8 mouse cellular contexts compared by ENCODE assay signal in genomic region chr13:67107681-67108080, GRCm38 (mm10). TPM values are rescaled to one million over a fixed set of nuclear protein-coding genes. Genes with fewer than 3 reads are reported as not detected.
DNase-seq lines count a peak whose midpoint lies in the region; ATAC-seq and TF ChIP-seq lines count a peak whose summit lies in the region.

No protein-coding gene starts in this region.

- no peak for TF ChIP-seq CTCF in MEL (IDR thresholded peaks at IDR 0.05 in 2 of 3, conservative IDR thresholded peaks at IDR 0.05 in 1 of 3; ENCODE audit: control insufficient read depth in 1 of 3, insufficient read depth in 1 of 3, low read depth in 2 of 3, low read length in 3 of 3, poor library complexity in 1 of 3, severe bottlenecking in 1 of 3)

- peak overlapping the region; percentile 72 for H3K4me2 ChIP-seq in hindbrain, embryonic 12.5 days (replicated peaks)
- H3K4me2 ChIP-seq in midbrain, embryonic 11.5 days, result peak overlapping the region; percentile 82

- H3K27me3 ChIP-seq in heart, embryonic 10.5 days (ENCODE audit: insufficient read depth, poor library complexity, severe bottlenecking), result no peaks in the 10 kb centered on the region
- H3K27me3 ChIP-seq in MEL (ENCODE audit: control insufficient read depth in 1 of 2, insufficient read depth in 2 of 2, low read length in 2 of 2), result no peaks in the 10 kb centered on the region
- H3K27me3 ChIP-seq in hindbrain, embryonic 12.5 days, result no peaks in the 10 kb centered on the region
- no peaks in the 10 kb centered on the region for H3K27me3 ChIP-seq in midbrain, embryonic 11.5 days (ENCODE audit: control insufficient read depth, insufficient read depth, low read length)

- peaks cover 10% of the 10 kb centered on the region for H3K36me3 ChIP-seq in heart, embryonic 10.5 days
- H3K36me3 ChIP-seq in MEL (ENCODE audit: control insufficient read depth in 1 of 2, insufficient read depth in 2 of 2, low read length in 2 of 2), result peaks cover 0 to 7% of the 10 kb centered on the region in 2 experiments; a peak in 2 of 4 replicates
- no peaks in the 10 kb centered on the region; the same call in 1 of the 2 replicates for H3K36me3 ChIP-seq in hindbrain, embryonic 12.5 days
- no peaks in the 10 kb centered on the region for H3K36me3 ChIP-seq in midbrain, embryonic 11.5 days (ENCODE audit: control insufficient read depth, insufficient read depth, low read length)

- TF ChIP-seq POLR2A in MEL (IDR thresholded peaks at IDR 0.05; ENCODE audit: control insufficient read depth in 1 of 2, insufficient read depth in 1 of 2, low read depth in 1 of 2, low read length in 2 of 2, poor library complexity in 1 of 2), result no peak

- no peak for DNase-seq in heart, embryonic 10.5 days (ENCODE audit: low spot score)
- DNase-seq in heart, postnatal 25 days (ENCODE audit: low spot score), result no peak
- DNase-seq in MEL (ENCODE audit: low read depth, low spot score), result no peak
- DNase-seq in midbrain, embryonic 11.5 days (ENCODE audit: low spot score, missing footprints), result no peak
- DNase-seq in gastrocnemius, adult 8-10 months (ENCODE audit: low spot score in 2 of 2), result no peak
- DNase-seq in c-Kit-positive CD71-positive TER-119-positive erythroid progenitor cells, embryonic 14.5 days (ENCODE audit: low spot score), result no peak

- TF ChIP-seq RAD21 in MEL (IDR thresholded peaks at IDR 0.05; ENCODE audit: low read depth, low read length), result no peak

- intact Hi-C loops in heart, postnatal 25 days (cut with DNase I), result loop anchor here (1.0 to 10.0 kb wide), 4 partner anchors 25 to 447 kb away; partner anchors contain the start of gene Zfp748

- TF ChIP-seq EP300 in MEL (IDR thresholded peaks at IDR 0.05; ENCODE audit: low read depth in 1 of 2, low read length in 2 of 2), result no peak

- H3K4me3 ChIP-seq in heart, embryonic 10.5 days, result peak overlapping the region; percentile 71
- H3K4me3 ChIP-seq in MEL (ENCODE audit: control insufficient read depth in 1 of 2, insufficient read depth in 1 of 2, low read depth in 2 of 2, low read length in 2 of 2), result peak overlapping the region; percentile 80
- peak overlapping the region; percentile 49 for H3K4me3 ChIP-seq in hindbrain, embryonic 12.5 days
- peak overlapping the region; percentile 58 for H3K4me3 ChIP-seq in midbrain, embryonic 11.5 days (ENCODE audit: low read depth, low read length)

- H3K9me3 ChIP-seq in heart, embryonic 10.5 days, result no peaks in the 10 kb centered on the region
- H3K9me3 ChIP-seq in MEL (replicated peaks; ENCODE audit: insufficient read depth, low read length), result no peaks in the 10 kb centered on the region
- H3K9me3 ChIP-seq in hindbrain, embryonic 12.5 days (replicated peaks), result 0 out of 2 replicates have a peak, but pooled peaks cover 3% of the 10 kb centered on the region
- H3K9me3 ChIP-seq in midbrain, embryonic 11.5 days (ENCODE audit: control insufficient read depth, low read length), result no peaks in the 10 kb centered on the region

- no peak for ATAC-seq in hindbrain, embryonic 12.5 days (ENCODE audit: low FRiP score)
- no peak for ATAC-seq in midbrain, embryonic 11.5 days (ENCODE audit: low FRiP score)
- ATAC-seq in erythroid progenitor cell, adult 5-6 weeks (replicated peaks; ENCODE audit: low FRiP score, poor library complexity, severe bottlenecking), result no peak

- H3K9ac ChIP-seq in MEL (ENCODE audit: control insufficient read depth, low read depth, low read length, poor library complexity, severe bottlenecking), result peak overlapping the region; percentile 79
- peak overlapping the region; percentile 57 for H3K9ac ChIP-seq in hindbrain, embryonic 12.5 days
- H3K9ac ChIP-seq in midbrain, embryonic 11.5 days (ENCODE audit: low read length), result peak overlapping the region; percentile 78

- H3K27ac ChIP-seq in heart, embryonic 10.5 days, result peak overlapping the region; percentile 88
- peak overlapping the region; percentile 85 for H3K27ac ChIP-seq in MEL (ENCODE audit: control insufficient read depth, low read depth, low read length)
- no peak overlapping the region for H3K27ac ChIP-seq in hindbrain, embryonic 12.5 days
- H3K27ac ChIP-seq in midbrain, embryonic 11.5 days (ENCODE audit: low read depth, low read length), result no peak overlapping the region

- 63% methylated on average over 9 of the region's 9 CpGs for WGBS in heart, embryonic 10.5 days
- WGBS in hindbrain, embryonic 12.5 days, result 71% methylated on average over 9 of the region's 9 CpGs
- WGBS in midbrain, embryonic 11.5 days, result 72% methylated on average over 9 of the region's 9 CpGs

- peaks cover 7% of the 10 kb centered on the region; the same call in 1 of the 2 replicates for H3K4me1 ChIP-seq in heart, embryonic 10.5 days
- H3K4me1 ChIP-seq in MEL (ENCODE audit: control insufficient read depth in 1 of 2, insufficient read depth in 2 of 2, low read length in 2 of 2), result peaks cover 0 to 6% of the 10 kb centered on the region in 2 experiments; a peak in 1 of 4 replicates
- H3K4me1 ChIP-seq in hindbrain, embryonic 12.5 days, result peaks cover 6% of the 10 kb centered on the region
- peaks cover 5% of the 10 kb centered on the region; the same call in 1 of the 2 replicates for H3K4me1 ChIP-seq in midbrain, embryonic 11.5 days (ENCODE audit: control insufficient read depth, insufficient read depth, low read length)

- peaks cover 7% of the 10 kb centered on the region for H3K79me2 ChIP-seq in MEL (ENCODE audit: control insufficient read depth, insufficient read depth, low read length, poor library complexity)

RNA-seq across cellular contexts. Expression of gene Gm28557, which starts 0.7 kb away (rescaled TPM):
- polyA plus RNA-seq in heart, embryonic 10.5 days (2016; fragmentation: Nextera tagmentation; extraction: Ambion mirVana), result 2.0 and 3.0 TPM in 2 replicates
- total RNA-seq in heart, postnatal 25 days (2021), result 1 to 10 TPM; 2.0 to 3.3 TPM
- 2.2 and 2.9 TPM in 2 replicates for total RNA-seq in MEL (2012; rRNA removed)
- polyA plus RNA-seq in MEL (2012; ENCODE audit: insufficient read depth in 1 of 2, insufficient read length in 2 of 2, low read depth in 1 of 2, low replicate concordance in 2 of 2, missing spikeins in 1 of 2), result 1 to 10 TPM in 1 of 2 experiments, not detected in 1; 2.1 TPM
- polyA plus RNA-seq in hindbrain, embryonic 12.5 days (2016; fragmentation: Nextera tagmentation; extraction: Ambion mirVana), result 2.2 TPM in 2 replicates
- polyA plus RNA-seq in midbrain, embryonic 11.5 days (2014; fragmentation: Nextera tagmentation; extraction: Ambion mirVana), result 1.7 and 3.0 TPM in 2 replicates
- total RNA-seq in erythroid progenitor cell, adult 5-6 weeks (2015; ENCODE audit: low replicate concordance), result not detected in 2 replicates
- total RNA-seq in erythroid progenitor cell, adult 5-6 weeks (2017; ENCODE audit: low replicate concordance), result 0.83 TPM in 1 of 2 replicates, not detected in the other
- 1 to 10 TPM; 1.0 to 2.2 (median 1.9) TPM for total RNA-seq in gastrocnemius, adult 8-10 months (2022)

RNA-seq across cellular contexts. Expression of gene Rslcan18, which starts 8.4 kb away (rescaled TPM):
- 0.23 and 0.49 TPM in 2 replicates for polyA plus RNA-seq in heart, embryonic 10.5 days (2016; fragmentation: Nextera tagmentation; extraction: Ambion mirVana)
- 1 to 10 TPM in 1 of 2 experiments, under 1 TPM in 1; 0.95 to 1.1 TPM for total RNA-seq in heart, postnatal 25 days (2021)
- total RNA-seq in MEL (2012; rRNA removed), result 0.19 and 0.26 TPM in 2 replicates
- polyA plus RNA-seq in MEL (2012; ENCODE audit: insufficient read depth in 1 of 2, insufficient read length in 2 of 2, low read depth in 1 of 2, low replicate concordance in 2 of 2, missing spikeins in 1 of 2), result under 1 TPM in 1 of 2 experiments, not detected in 1; 0.11 TPM
- 0.15 TPM in 1 of 2 replicates, not detected in the other for polyA plus RNA-seq in hindbrain, embryonic 12.5 days (2016; fragmentation: Nextera tagmentation; extraction: Ambion mirVana)
- not detected in 2 replicates for polyA plus RNA-seq in midbrain, embryonic 11.5 days (2014; fragmentation: Nextera tagmentation; extraction: Ambion mirVana)
- not detected in 2 replicates for total RNA-seq in erythroid progenitor cell, adult 5-6 weeks (2015; ENCODE audit: low replicate concordance)
- total RNA-seq in erythroid progenitor cell, adult 5-6 weeks (2017; ENCODE audit: low replicate concordance), result 0.08 and 1.3 TPM in 2 replicates
- under 1 TPM; 0.40 to 0.68 (median 0.53) TPM for total RNA-seq in gastrocnemius, adult 8-10 months (2022)

RNA-seq across cellular contexts. Expression of gene Zfp708, which starts 9.9 kb away (rescaled TPM):
- 3.4 and 3.8 TPM in 2 replicates for polyA plus RNA-seq in heart, embryonic 10.5 days (2016; fragmentation: Nextera tagmentation; extraction: Ambion mirVana)
- total RNA-seq in heart, postnatal 25 days (2021), result 1 to 10 TPM; 1.2 to 1.9 TPM
- 0.81 and 1.0 TPM in 2 replicates for total RNA-seq in MEL (2012; rRNA removed)
- polyA plus RNA-seq in MEL (2012; ENCODE audit: insufficient read depth in 1 of 2, insufficient read length in 2 of 2, low read depth in 1 of 2, low replicate concordance in 2 of 2, missing spikeins in 1 of 2), result under 1 TPM in 1 of 2 experiments, not detected in 1; 0.39 TPM
- 7.8 and 8.3 TPM in 2 replicates for polyA plus RNA-seq in hindbrain, embryonic 12.5 days (2016; fragmentation: Nextera tagmentation; extraction: Ambion mirVana)
- polyA plus RNA-seq in midbrain, embryonic 11.5 days (2014; fragmentation: Nextera tagmentation; extraction: Ambion mirVana), result 8.5 and 10.3 TPM in 2 replicates
- total RNA-seq in erythroid progenitor cell, adult 5-6 weeks (2015; ENCODE audit: low replicate concordance), result 4.2 TPM in 1 of 2 replicates, not detected in the other
- total RNA-seq in erythroid progenitor cell, adult 5-6 weeks (2017; ENCODE audit: low replicate concordance), result 1.2 and 2.1 TPM in 2 replicates
- total RNA-seq in gastrocnemius, adult 8-10 months (2022), result 1 to 10 TPM; 1.6 to 2.3 (median 1.9) TPM

RNA-seq across cellular contexts. Expression of gene Zfp759, which starts 13.8 kb away (rescaled TPM):
- 1.0 and 1.5 TPM in 2 replicates for polyA plus RNA-seq in heart, embryonic 10.5 days (2016; fragmentation: Nextera tagmentation; extraction: Ambion mirVana)
- 1 to 10 TPM; 4.4 to 5.8 TPM for total RNA-seq in heart, postnatal 25 days (2021)
- total RNA-seq in MEL (2012; rRNA removed), result 1.5 and 2.3 TPM in 2 replicates
- polyA plus RNA-seq in MEL (2012; ENCODE audit: insufficient read depth in 1 of 2, insufficient read length in 2 of 2, low read depth in 1 of 2, low replicate concordance in 2 of 2, missing spikeins in 1 of 2), result 1 to 10 TPM in 1 of 2 experiments, not detected in 1; 1.5 TPM
- 2.4 and 3.4 TPM in 2 replicates for polyA plus RNA-seq in hindbrain, embryonic 12.5 days (2016; fragmentation: Nextera tagmentation; extraction: Ambion mirVana)
- polyA plus RNA-seq in midbrain, embryonic 11.5 days (2014; fragmentation: Nextera tagmentation; extraction: Ambion mirVana), result 2.2 and 2.6 TPM in 2 replicates
- 1.1 TPM in 1 of 2 replicates, not detected in the other for total RNA-seq in erythroid progenitor cell, adult 5-6 weeks (2015; ENCODE audit: low replicate concordance)
- total RNA-seq in erythroid progenitor cell, adult 5-6 weeks (2017; ENCODE audit: low replicate concordance), result 0.51 and 2.9 TPM in 2 replicates
- total RNA-seq in gastrocnemius, adult 8-10 months (2022), result 1 to 10 TPM; 5.3 to 7.1 (median 5.5) TPM

RNA-seq across cellular contexts. Expression of gene Zfp712, which starts 46.7 kb away (rescaled TPM):
- 2.1 and 2.2 TPM in 2 replicates for polyA plus RNA-seq in heart, embryonic 10.5 days (2016; fragmentation: Nextera tagmentation; extraction: Ambion mirVana)
- total RNA-seq in heart, postnatal 25 days (2021), result 1 to 10 TPM; 1.2 to 1.5 TPM
- 0.69 and 0.85 TPM in 2 replicates for total RNA-seq in MEL (2012; rRNA removed)
- under 1 TPM in 1 of 2 experiments, not detected in 1; 0.47 TPM for polyA plus RNA-seq in MEL (2012; ENCODE audit: insufficient read depth in 1 of 2, insufficient read length in 2 of 2, low read depth in 1 of 2, low replicate concordance in 2 of 2, missing spikeins in 1 of 2)
- 5.5 and 6.2 TPM in 2 replicates for polyA plus RNA-seq in hindbrain, embryonic 12.5 days (2016; fragmentation: Nextera tagmentation; extraction: Ambion mirVana)
- 6.0 and 6.7 TPM in 2 replicates for polyA plus RNA-seq in midbrain, embryonic 11.5 days (2014; fragmentation: Nextera tagmentation; extraction: Ambion mirVana)
- total RNA-seq in erythroid progenitor cell, adult 5-6 weeks (2015; ENCODE audit: low replicate concordance), result 1.1 and 3.4 TPM in 2 replicates
- total RNA-seq in erythroid progenitor cell, adult 5-6 weeks (2017; ENCODE audit: low replicate concordance), result 0.98 and 1.3 TPM in 2 replicates
- 1 to 10 TPM in 1 of 4 experiments, under 1 TPM in 3; 0.87 to 1.3 (median 0.95) TPM for total RNA-seq in gastrocnemius, adult 8-10 months (2022)

Comparison
In these comparisons a context has a peak if more than half of its experiments do, and no peak if none do; other contexts are left out.
1. H3K27ac ChIP-seq: peak in heart, embryonic 10.5 days (single experiment) and MEL (single experiment); none in hindbrain, embryonic 12.5 days (single experiment) and midbrain, embryonic 11.5 days (single experiment).
2. Peak in every context shown above with its lines, with median percentiles within 50 percentile points of each other: H3K4me3 ChIP-seq and H3K9ac ChIP-seq.